Mouse (Mus musculus) liver, postnatal 0 days (tissue): ENCODE results near the gene Chrng.

ENCODE experiments used
- CTCF ChIP-seq: sonication (generic); IDR thresholded peaks from 2 replicates; pipeline ENCODE4 v1.5.1; 2016; ENCODE audit warnings: antibody characterized with exemption, low read depth
- EP300 ChIP-seq: IDR thresholded peaks from 2 replicates; pipeline ENCODE4 v1.6.1; 2016; ENCODE audit warnings: antibody characterized with exemption, low read depth, mild to moderate bottlenecking

DNA sequence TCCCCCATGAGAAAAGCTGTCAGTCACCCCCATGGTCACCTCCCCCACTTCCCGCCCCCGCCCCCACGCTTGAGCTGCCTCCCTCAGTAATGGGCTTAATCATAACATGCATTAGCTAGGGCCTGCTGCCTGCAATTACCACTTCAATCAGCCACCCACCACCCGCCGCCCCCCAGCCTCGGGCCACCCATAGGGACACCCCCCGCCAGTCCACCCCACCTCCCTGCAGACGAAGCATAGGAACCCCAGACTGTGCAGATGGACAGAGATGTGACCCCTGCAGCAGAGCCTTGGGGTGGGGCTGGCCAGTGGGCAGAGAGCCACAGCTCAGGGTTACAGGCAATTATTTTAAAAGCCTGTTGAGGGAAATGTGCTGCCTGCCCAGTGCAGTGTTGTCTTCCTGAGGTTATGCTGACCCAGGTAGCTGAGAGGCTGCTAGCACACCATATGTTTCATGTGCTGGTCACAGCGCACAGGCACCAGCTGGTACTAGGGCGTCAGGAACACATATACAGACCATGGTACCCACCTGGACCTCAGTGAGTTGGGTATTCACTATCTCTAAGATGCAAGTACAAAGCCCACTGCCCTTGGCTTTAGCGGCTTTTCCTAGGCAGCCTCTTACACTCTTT, 40.2 kb upstream of the Chrng start:
- TF ChIP-seq EP300 = no peak
- no peak for TF ChIP-seq CTCF
